Mouse (Mus musculus): ENCODE data around the gene Nfatc3. TPM values are rescaled to one million over a fixed set of nuclear protein-coding genes. Genes with fewer than 3 reads are reported as not detected.

The Nfatc3 gene
- polyA plus RNA-seq, 1 experiment from 2014 or later: 6.9 TPM

DNA sequence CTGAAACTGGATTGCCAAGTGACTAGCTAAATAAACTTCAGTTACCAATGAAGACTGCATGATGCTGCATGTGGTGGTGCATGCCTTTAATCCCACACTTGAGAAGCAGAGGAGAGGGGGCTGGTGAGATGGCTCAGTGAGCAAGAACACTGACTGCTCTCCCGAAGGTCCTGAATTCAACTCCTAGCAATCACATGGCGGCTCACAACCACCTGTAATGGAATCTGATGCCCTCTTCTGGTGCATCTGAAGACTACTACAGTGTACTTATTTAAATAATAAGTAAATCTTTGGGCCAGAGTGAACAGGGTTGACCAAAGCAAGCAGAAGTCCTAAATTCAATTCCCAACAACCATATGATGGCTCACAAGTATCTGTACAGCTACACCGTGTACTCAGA is 64.8 kb downstream of the Nfatc3 start:
- no peak for DNase-seq (ENCODE audit: low spot score)
- no peak overlapping the region for H3K4me2 ChIP-seq (ENCODE audit: low read length)
- 82% methylated on average over 3 of the region's 3 CpGs for WGBS
- no peaks in the 10 kb centered on the region for H3K4me1 ChIP-seq (replicated peaks; ENCODE audit: control insufficient read depth, insufficient read depth, low read length)
- no peak overlapping the region for H3K4me3 ChIP-seq (ENCODE audit: low read depth, low read length)
- peaks cover 23% of the 10 kb centered on the region for H3K36me3 ChIP-seq (ENCODE audit: control insufficient read depth, insufficient read depth, low read length)
- ATAC-seq (replicated peaks; ENCODE audit: low FRiP score, low TSS enrichment, low read depth): no peak
- no peak overlapping the region for H3K27ac ChIP-seq (ENCODE audit: low read depth)
- no peaks in the 10 kb centered on the region for H3K9me3 ChIP-seq (ENCODE audit: control insufficient read depth, low read length)
- H3K27me3 ChIP-seq (replicated peaks; ENCODE audit: control insufficient read depth, insufficient read depth, low read length): no peaks in the 10 kb centered on the region
- H3K9ac ChIP-seq (ENCODE audit: low read length): no peak overlapping the region

DNA sequence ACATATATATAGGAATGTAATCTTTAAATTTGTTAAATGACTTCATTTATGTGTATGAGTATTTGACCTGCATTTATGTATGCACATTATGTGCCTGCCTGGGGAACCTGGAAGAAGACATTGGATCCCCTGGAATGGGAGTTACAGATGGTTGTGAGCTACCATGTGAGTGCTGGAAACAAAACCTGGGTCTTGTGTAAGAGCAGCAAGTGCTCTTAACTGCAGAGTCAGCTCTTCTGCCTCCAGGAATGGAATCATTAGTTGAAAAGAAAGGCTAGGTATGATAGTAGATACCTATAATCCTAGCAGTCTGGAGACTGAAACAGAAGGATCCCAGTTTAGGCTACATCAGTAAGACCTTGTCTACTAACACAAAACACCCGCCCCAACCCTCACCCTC is 67.4 kb downstream of the Nfatc3 start:
- ATAC-seq (replicated peaks; ENCODE audit: low FRiP score, low TSS enrichment, low read depth) (no peak), DNase-seq (ENCODE audit: low spot score) (no peak)
- WGBS: 100% methylated on average over 1 of the region's 1 CpGs
- no peak overlapping the region for H3K4me2 ChIP-seq (ENCODE audit: low read length)
- no peaks in the 10 kb centered on the region for H3K27me3 ChIP-seq (replicated peaks; ENCODE audit: control insufficient read depth, insufficient read depth, low read length)
- H3K36me3 ChIP-seq (ENCODE audit: control insufficient read depth, insufficient read depth, low read length): peaks cover 34% of the 10 kb centered on the region
- no peak overlapping the region for H3K4me3 ChIP-seq (ENCODE audit: low read depth, low read length)
- no peak overlapping the region for H3K9ac ChIP-seq (ENCODE audit: low read length)
- H3K4me1 ChIP-seq (replicated peaks; ENCODE audit: control insufficient read depth, insufficient read depth, low read length): no peaks in the 10 kb centered on the region
- no peak overlapping the region for H3K27ac ChIP-seq (ENCODE audit: low read depth)
- no peaks in the 10 kb centered on the region for H3K9me3 ChIP-seq (ENCODE audit: control insufficient read depth, low read length)

DNA sequence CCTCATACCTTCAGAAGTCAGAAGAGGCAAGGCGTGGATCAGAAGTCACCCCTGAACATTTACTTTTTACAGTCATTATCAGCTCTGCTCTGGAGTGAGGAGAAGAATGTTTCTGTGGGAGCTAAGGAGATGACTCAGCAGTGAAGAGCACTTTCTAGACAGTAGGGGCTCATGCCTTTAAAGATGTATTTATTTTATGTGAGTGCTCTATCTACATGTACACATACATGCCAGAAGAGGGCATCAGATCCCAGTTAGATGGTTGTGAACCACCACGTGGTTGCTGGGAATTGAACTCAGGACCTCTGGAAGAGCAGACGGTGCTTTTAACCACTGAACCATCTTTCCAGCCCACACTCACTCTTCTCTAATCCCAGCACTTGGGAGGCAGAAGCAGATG is 68.4 kb downstream of the Nfatc3 start:
- no peak overlapping the region for H3K4me2 ChIP-seq (ENCODE audit: low read length)
- H3K27ac ChIP-seq (ENCODE audit: low read depth): no peak overlapping the region
- 68% methylated on average over 3 of the region's 3 CpGs for WGBS
- H3K4me1 ChIP-seq (replicated peaks; ENCODE audit: control insufficient read depth, insufficient read depth, low read length): no peaks in the 10 kb centered on the region
- no peak for DNase-seq (ENCODE audit: low spot score)
- H3K4me3 ChIP-seq (ENCODE audit: low read depth, low read length): no peak overlapping the region
- no peak overlapping the region for H3K9ac ChIP-seq (ENCODE audit: low read length)
- H3K27me3 ChIP-seq (replicated peaks; ENCODE audit: control insufficient read depth, insufficient read depth, low read length): no peaks in the 10 kb centered on the region
- H3K9me3 ChIP-seq (ENCODE audit: control insufficient read depth, low read length): no peaks in the 10 kb centered on the region
- ATAC-seq (replicated peaks; ENCODE audit: low FRiP score, low TSS enrichment, low read depth): no peak
- peaks cover 44% of the 10 kb centered on the region for H3K36me3 ChIP-seq (ENCODE audit: control insufficient read depth, insufficient read depth, low read length)

DNA sequence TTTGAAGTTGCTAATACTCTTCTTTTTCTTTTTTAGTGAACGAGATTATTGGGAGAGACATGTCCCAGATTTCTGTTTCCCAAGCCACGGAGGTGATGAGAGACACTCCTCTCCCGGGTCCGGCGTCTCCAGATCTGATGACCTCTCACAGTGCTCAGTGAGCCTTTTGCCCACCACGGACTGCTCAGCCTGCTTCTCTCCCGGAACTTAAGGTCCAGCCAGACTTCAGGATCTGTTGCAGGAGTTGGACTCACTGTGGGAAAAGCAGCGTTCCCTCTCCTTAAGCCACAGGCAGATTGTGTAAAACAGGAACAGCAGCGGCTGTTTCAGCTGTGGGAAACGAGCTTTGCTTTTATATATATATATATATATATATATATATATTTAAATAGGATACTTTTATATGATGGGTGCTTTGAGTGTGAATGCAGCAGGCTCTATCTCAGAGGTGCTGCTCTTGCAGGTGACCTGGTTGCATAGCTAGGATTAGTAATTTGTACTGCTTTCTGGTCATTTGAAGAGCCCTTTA is 69.3 kb downstream of the Nfatc3 start:
- Histone ChIP-seq H3K27me3 (replicated peaks; ENCODE audit: control insufficient read depth, insufficient read depth, low read length) (no peaks in the 10 kb centered on the region), H3K4me3 (ENCODE audit: low read depth, low read length) (no peak overlapping the region)

DNA sequence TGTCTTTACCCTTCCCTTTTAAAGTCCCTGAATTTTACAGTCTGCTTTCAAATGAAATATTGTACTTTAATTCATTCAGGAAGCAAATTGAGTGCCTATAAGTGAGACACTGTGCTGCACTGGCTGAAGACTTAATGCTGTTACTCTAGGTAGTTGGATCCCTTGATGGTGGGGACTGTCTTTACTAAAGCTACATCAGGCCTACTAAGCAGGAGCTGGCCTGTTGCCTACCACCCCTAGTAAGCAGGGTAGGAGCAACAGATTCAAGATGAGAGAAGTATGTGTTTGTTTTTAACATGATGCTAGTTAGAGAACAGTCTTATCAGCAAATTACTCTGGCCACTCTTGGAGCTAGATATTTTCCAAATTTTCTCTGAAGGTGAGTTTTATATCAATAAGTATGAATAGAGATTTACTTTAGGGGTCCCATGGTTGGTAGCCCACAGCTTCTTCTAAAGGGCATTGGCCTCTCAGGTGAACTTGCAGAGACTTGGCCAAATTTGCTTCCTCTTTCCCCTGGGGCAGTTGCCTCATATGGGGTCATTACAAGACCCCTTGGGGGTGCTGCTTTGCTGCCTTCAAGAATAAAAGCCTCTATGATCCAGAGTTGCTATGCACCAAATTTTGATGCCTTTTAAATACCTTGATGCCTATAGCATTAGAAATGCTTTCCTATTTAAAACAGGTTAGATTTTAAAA is 70.7 kb downstream of the Nfatc3 start:
- Histone ChIP-seq H3K9me3 (ENCODE audit: control insufficient read depth, low read length) (no peaks in the 10 kb centered on the region), H3K9ac (ENCODE audit: low read length) (no peak overlapping the region), H3K36me3 (ENCODE audit: control insufficient read depth, insufficient read depth, low read length) (peaks cover 54% of the 10 kb centered on the region), H3K4me3 (ENCODE audit: low read depth, low read length) (no peak overlapping the region), H3K4me1 (replicated peaks; ENCODE audit: control insufficient read depth, insufficient read depth, low read length) (no peaks in the 10 kb centered on the region), H3K4me2 (ENCODE audit: low read length) (no peak overlapping the region), H3K27ac (ENCODE audit: low read depth) (no peak overlapping the region), H3K27me3 (replicated peaks; ENCODE audit: control insufficient read depth, insufficient read depth, low read length) (peaks cover 5% of the 10 kb centered on the region)
- DNase-seq (ENCODE audit: low spot score) (no peak), ATAC-seq (replicated peaks; ENCODE audit: low FRiP score, low TSS enrichment, low read depth) (no peak)

More for the DNA sequence above, 69.3 kb downstream of the Nfatc3 start:
- Histone ChIP-seq H3K36me3 (ENCODE audit: control insufficient read depth, insufficient read depth, low read length) (peaks cover 53% of the 10 kb centered on the region), H3K9me3 (ENCODE audit: control insufficient read depth, low read length) (no peaks in the 10 kb centered on the region), H3K4me2 (ENCODE audit: low read length) (no peak overlapping the region), H3K4me1 (replicated peaks; ENCODE audit: control insufficient read depth, insufficient read depth, low read length) (no peaks in the 10 kb centered on the region), H3K27ac (ENCODE audit: low read depth) (no peak overlapping the region), H3K9ac (ENCODE audit: low read length) (no peak overlapping the region)
- no peak for ATAC-seq (replicated peaks; ENCODE audit: low FRiP score, low TSS enrichment, low read depth)
- 89% methylated on average over 10 of the region's 10 CpGs for WGBS
- DNase-seq (ENCODE audit: low spot score): no peak

DNA sequence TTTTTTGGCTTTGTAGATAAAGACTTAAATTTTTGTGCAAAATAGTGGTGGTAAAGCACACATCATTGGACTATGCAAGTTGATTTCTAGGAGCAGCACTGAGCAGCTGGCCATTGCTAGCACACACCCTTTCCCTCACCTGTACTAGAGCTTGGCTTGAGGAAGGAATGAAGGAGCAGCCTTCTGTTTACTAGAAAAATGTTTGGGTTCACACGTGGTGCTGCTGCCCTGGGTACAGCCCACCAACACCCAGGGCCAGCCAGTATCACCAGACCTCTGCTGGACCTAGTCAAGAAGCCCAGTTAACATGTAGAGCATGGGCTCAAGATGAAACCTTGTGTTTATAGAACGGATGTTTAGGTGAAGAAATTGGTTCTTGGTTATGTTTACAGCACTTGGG is 71.4 kb downstream of the Nfatc3 start:
- 69% methylated on average over 2 of the region's 2 CpGs for WGBS
- Histone ChIP-seq H3K4me3 (ENCODE audit: low read depth, low read length) (no peak overlapping the region), H3K9ac (ENCODE audit: low read length) (no peak overlapping the region), H3K4me1 (replicated peaks; ENCODE audit: control insufficient read depth, insufficient read depth, low read length) (no peaks in the 10 kb centered on the region), H3K27ac (ENCODE audit: low read depth) (no peak overlapping the region), H3K27me3 (replicated peaks; ENCODE audit: control insufficient read depth, insufficient read depth, low read length) (peaks cover 12% of the 10 kb centered on the region), H3K36me3 (ENCODE audit: control insufficient read depth, insufficient read depth, low read length) (peaks cover 54% of the 10 kb centered on the region), H3K4me2 (ENCODE audit: low read length) (no peak overlapping the region), H3K9me3 (ENCODE audit: control insufficient read depth, low read length) (no peaks in the 10 kb centered on the region)
- DNase-seq (ENCODE audit: low spot score): no peak
- no peak for ATAC-seq (replicated peaks; ENCODE audit: low FRiP score, low TSS enrichment, low read depth)

DNA sequence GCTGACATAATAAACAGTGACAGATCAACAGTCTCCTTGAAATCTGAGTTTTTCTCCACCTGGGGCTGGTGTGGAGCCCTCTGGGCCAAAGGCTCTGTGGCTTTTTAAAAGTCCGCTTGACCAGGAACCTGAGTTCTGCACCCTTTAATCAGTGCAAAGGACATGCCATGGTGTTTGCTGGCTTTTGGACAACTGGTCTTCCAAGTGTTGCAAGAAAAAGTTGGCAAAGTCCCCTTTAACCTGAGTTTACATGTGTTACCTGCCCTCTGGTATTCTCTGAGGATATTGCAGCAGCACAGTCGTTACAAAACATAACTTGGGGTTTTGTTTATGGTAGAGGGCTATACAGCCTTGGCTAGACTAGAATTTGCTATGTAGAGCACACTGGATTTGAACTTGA is 71.9 kb downstream of the Nfatc3 start:
- Histone ChIP-seq H3K27me3 (replicated peaks; ENCODE audit: control insufficient read depth, insufficient read depth, low read length) (peaks cover 17% of the 10 kb centered on the region), H3K4me1 (replicated peaks; ENCODE audit: control insufficient read depth, insufficient read depth, low read length) (no peaks in the 10 kb centered on the region), H3K36me3 (ENCODE audit: control insufficient read depth, insufficient read depth, low read length) (peaks cover 54% of the 10 kb centered on the region), H3K9ac (ENCODE audit: low read length) (no peak overlapping the region), H3K4me3 (ENCODE audit: low read depth, low read length) (no peak overlapping the region), H3K4me2 (ENCODE audit: low read length) (no peak overlapping the region), H3K9me3 (ENCODE audit: control insufficient read depth, low read length) (no peaks in the 10 kb centered on the region), H3K27ac (ENCODE audit: low read depth) (no peak overlapping the region)
- DNase-seq (ENCODE audit: low spot score): no peak
- ATAC-seq (replicated peaks; ENCODE audit: low FRiP score, low TSS enrichment, low read depth): no peak
- 88% methylated on average over 2 of the region's 2 CpGs for WGBS

DNA sequence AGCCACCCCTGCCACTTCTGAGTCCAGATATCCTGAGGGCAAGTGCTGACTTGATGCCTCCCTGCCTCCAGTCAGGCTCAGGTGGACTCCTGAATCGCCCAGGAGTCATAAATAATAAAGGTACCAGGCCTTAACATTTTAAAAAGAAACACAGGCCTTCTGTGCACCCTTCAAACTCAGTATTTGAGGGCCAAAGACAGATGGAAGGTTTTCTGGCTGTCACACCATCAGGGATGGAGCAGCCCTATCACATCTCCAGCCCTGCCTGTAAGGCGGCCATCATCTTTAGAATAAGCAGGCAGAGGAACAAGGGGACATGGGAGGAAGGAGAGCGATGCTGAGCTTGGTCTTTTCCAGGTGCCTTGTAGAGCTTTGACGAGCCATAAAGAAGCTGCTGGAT is 72.4 kb downstream of the Nfatc3 start:
- Histone ChIP-seq H3K4me2 (ENCODE audit: low read length) (no peak overlapping the region), H3K27me3 (replicated peaks; ENCODE audit: control insufficient read depth, insufficient read depth, low read length) (peaks cover 22% of the 10 kb centered on the region), H3K9ac (ENCODE audit: low read length) (no peak overlapping the region), H3K36me3 (ENCODE audit: control insufficient read depth, insufficient read depth, low read length) (peaks cover 54% of the 10 kb centered on the region), H3K4me1 (replicated peaks; ENCODE audit: control insufficient read depth, insufficient read depth, low read length) (peaks cover 5% of the 10 kb centered on the region; the same call in 1 of the 2 replicates), H3K4me3 (ENCODE audit: low read depth, low read length) (no peak overlapping the region), H3K9me3 (ENCODE audit: control insufficient read depth, low read length) (no peaks in the 10 kb centered on the region), H3K27ac (ENCODE audit: low read depth) (no peak overlapping the region)
- 83% methylated on average over 4 of the region's 4 CpGs for WGBS
- no peak for DNase-seq (ENCODE audit: low spot score)
- ATAC-seq (replicated peaks; ENCODE audit: low FRiP score, low TSS enrichment, low read depth): no peak
